Mouse (Mus musculus) stomach, postnatal 0 days (tissue): Measurements from ENCODE around the gene Gbp8.
"Not testable (repeated sequence)": the region's sequence is repeated elsewhere in the genome, so short reads cannot be mapped to it uniquely, and the experiment has no call there.

ENCODE experiments used
- CTCF ChIP-seq: IDR thresholded peaks from 2 replicates; pipeline ENCODE4 v1.5.1; 2016; ENCODE audit warnings: antibody characterized with exemption, low read depth, mild to moderate bottlenecking, moderate library complexity
- EP300 ChIP-seq: optimal IDR thresholded peaks from 2 replicates; pipeline ENCODE3; 2016; ENCODE audit warnings: antibody characterized with exemption

- not testable (repeated sequence) for TF ChIP-seq CTCF, EP300
Observed at GRCm38 (mm10) chr5:105145731-105146130, 6.4 kb upstream of the Gbp8 start.
